Mouse (Mus musculus) CH12F3 (cell line): Measurements from ENCODE around the gene Xdh.
"Not testable (repeated sequence)": the region's sequence is repeated elsewhere in the genome, so short reads cannot be mapped to it uniquely, and the experiment has no call there.

Experiments
- in situ Hi-C: fragments of 300-500 bp; cut with MboI; formaldehyde crosslinking; loops from 2 replicates; pipeline ENCODE4 v1.14.3; 2020; ENCODE audit warnings: low sequenced_read_pairs

Gene Xdh

DNA sequence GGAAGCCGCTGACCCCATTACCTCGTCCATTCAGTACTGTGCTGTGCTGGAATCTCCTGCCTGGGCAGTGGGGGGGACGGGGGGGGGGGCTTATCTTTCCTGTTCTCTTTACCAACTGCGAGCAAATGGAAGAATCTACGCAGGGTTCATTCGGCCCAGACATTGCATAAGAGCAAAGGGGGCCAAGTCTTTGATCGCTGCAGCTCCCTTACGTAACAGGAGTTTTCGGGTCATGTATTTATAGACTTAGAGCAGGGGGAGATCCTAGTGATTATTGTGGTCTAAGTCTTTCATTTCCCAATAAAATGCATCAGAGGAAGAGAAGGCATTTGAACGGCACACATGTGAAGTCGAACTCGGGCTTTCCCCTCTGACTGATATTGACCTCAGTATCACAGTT, 66.7 kb downstream of the Xdh start:
- in situ Hi-C loops = loop anchor here (5.0 to 25.0 kb wide), 3 partner anchors 129 to 1021 kb away; no protein-coding TSS in a partner anchor

DNA sequence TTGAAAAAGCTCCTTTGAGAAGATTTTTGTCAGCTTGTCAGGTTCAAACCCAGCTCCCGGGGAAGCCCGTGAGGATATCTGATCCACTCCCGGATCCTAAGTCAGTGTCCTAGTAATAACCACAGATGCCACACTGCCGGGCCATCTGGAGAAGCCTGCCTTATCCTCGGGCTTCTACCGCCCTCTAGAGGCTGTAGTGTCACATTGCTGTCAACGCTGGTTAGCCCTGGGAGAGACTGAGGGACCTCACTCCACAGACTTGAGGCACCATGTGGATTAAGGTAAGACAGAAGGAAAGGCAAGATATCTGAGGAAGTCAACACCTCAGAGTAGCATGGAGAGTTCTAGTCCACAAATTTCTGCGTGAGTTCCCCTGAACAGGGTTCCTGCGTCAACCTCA, 67.8 kb downstream of the Xdh start:
- in situ Hi-C loops = loop anchor here (5.0 to 25.0 kb wide), 3 partner anchors 127 to 1020 kb away; no protein-coding TSS in a partner anchor

DNA sequence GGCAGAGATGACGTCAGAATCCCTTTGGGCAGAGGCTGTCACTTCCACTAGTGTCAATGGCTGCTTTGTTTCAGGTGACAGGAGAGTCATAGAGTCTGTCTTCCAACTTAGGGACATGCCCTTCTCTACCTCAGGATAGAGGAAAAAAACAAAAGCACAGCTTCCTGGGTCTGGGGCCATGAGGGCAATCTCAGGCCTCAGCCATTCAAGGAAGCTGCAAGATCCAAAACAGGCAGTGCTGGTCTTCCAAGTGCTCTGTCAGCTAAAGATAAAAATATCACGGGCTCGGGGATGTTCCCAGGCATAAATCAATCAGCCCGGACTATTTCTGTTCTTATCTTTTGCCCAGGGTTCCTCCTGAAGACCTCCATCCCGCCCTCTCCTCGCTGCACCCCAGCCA, 68.7 kb downstream of the Xdh start:
- in situ Hi-C loops = loop anchor here (5.0 to 25.0 kb wide), 3 partner anchors 126 to 1019 kb away; no protein-coding TSS in a partner anchor

DNA sequence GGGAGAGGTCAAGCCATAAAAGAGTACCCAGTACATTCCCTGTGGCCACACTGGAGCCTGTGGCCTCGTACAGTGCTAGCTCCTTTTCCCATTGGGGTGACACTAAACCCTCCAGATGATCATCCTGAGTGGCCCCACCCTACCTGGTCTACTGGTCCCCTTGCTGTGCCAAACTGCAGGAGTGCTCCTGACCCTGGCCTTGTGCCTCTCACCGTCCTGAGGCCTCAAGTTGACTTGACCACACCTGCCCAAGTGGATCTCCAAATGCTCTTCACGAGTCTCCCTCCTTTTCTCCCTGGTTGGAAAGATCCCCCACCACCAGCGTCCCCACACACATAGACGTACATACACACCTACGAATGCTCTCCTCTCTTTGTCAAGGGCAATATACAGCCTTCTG, 69.7 kb downstream of the Xdh start:
- in situ Hi-C loops = loop anchor here (5.0 to 25.0 kb wide), 3 partner anchors 125 to 1018 kb away; no protein-coding TSS in a partner anchor

DNA sequence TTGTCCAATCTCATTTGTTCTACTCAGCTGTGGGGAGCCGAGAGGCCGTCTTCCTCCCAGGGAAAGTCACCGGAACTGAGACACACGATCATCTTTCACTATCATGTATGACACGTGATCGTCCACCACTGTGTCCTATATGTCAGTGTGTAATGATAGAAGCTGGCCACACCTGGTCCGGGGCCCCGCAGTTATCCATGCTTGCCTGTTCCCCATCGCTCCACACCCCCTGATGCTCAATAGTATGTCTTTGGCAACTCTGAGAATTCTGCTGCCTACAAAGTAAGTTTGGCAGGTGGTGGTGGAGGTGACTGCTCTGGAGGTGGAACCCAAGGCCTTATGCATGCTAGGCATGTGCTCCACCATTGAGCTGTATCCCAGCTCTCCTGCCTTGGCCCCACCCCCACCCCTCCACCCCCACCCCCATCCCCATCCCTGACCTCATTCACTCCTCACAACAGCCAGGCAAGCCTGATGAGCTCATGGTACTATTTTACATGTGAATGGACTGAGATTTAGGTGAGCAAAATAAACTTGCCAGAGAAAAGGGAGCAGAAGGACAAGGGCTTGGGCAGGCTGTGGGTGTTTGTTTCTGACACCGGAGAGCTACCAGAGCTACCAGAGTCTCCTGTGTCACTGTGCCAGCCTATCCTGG, 70.6 kb downstream of the Xdh start:
- in situ Hi-C loops = loop anchor here (25.0 kb wide), 1 partner anchor 1017 kb away; no protein-coding TSS in a partner anchor

DNA sequence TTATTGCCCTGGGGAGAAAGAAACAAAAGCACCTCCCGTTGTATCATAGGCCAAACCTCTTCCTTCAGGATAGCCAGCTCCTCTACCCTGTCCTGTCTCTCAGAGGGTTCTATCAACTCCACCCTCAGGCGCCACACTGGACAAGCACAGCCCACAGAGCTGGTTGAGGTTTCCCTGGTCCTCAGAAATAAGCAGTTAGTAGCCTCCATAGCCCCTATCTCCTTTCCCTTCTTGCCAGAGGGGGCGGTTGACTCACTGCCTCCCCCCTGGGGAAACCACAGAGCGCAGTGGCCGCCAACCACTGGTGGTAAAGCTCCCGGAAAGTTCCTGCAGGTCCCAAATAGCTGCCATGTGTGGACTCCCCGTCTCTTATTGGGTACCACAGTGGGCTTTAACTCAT, 74.3 kb downstream of the Xdh start:
- in situ Hi-C loops = loop anchor here (25.0 kb wide), 1 partner anchor 1013 kb away; no protein-coding TSS in a partner anchor

DNA sequence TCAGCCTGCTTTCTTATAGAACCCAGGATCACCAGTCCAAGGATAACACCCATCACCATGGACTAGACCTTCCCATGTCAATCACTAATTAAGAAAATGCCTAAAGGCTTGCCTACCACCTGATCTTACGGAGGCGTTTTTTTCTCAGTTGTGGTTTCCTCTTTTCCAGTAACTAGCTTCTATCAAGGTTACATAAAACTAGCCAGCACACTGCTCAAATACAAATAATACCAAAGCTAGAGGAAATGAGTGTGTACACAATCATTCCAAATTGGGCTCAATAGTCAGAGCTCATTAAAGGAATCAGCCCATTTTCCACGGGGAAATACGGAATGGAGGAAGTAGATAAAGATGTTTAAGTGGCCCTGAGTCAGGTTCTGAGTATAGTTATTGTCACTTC, 74.7 kb downstream of the Xdh start:
- in situ Hi-C loops = loop anchor here (25.0 kb wide), 1 partner anchor 1013 kb away; no protein-coding TSS in a partner anchor

DNA sequence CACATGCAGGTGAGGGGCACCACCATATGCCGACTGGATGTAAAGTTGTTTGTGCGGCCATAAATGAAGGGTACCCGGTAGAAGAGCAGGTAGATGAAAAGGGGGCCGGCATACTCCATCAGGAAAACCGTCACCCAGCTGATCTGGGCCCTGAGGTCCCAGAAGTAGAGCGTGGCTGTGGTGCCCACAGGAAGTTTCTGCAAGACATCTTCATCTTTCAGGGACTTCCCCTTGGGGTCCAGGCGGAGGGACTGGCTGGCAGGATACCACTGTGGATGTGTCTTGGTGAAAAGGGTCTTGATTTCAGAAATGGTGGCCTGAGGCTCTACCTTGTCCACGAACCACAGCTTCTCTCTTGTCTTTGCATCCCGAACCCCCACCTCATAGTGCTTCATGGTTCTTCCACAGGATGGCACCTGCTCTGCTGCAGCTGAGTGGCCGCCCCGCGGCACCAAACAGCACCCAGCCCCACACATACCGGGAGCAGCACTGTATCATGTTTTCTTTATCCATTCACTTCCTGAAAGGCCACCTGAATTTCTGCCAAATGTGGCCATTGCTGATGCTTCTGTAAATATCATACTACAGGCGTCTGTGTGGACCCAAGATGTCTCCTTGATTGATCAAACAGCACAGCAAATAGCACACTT, 78.9 kb downstream of the Xdh start:
- in situ Hi-C loops = no loop called here

DNA sequence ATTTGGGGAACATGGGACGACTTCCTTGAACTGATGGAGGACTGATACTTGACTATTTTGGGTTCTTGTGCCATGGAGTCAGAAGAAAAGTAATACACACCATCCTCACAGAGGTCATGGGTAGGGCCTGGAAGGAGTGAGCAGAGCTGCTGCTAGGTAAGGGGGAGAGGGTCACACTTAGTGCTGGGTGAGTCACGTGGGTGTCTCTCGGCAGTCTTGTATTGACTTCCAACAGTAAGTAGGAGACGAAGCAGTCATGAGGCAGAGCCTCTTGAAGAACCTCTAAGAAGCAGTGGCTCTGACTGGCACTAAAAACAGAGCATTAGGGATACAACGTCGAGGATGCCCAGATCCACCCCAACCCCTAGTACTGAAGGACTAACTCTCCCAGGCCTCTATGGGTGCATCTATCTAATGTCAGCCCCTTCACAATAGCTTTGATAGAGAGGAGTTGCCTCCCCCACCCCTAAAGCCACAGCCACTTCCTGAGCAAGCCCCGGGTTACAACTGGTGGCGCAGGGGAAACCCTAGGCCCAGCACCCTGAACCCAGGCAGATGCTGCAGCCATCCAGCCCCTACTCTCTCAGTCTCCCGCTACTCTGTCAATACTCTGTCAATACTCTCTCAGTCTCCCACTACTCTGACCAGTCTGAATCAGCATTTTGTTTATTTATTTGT, 80.8 kb downstream of the Xdh start:
- in situ Hi-C loops = no loop called here

DNA sequence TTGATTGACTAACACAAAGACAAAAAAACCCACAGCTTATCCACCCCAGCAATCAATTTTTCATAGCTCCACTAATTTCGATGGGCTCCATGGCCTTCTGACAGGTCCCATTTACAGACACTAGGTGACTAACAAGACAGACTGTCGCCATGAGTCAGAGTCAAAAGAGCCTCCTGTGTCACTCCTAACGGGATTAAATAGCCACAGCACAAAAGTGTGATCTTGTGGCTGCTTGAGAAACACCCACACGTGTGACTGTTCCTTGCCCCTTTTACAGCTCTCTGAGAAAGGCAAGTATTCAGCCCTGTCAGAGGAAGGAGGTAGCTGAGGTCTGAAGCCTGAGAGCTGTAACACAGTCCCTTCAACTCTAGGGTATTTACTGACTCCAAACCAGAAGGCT, 96.3 kb downstream of the Xdh start:
- in situ Hi-C loops = no loop called here

DNA sequence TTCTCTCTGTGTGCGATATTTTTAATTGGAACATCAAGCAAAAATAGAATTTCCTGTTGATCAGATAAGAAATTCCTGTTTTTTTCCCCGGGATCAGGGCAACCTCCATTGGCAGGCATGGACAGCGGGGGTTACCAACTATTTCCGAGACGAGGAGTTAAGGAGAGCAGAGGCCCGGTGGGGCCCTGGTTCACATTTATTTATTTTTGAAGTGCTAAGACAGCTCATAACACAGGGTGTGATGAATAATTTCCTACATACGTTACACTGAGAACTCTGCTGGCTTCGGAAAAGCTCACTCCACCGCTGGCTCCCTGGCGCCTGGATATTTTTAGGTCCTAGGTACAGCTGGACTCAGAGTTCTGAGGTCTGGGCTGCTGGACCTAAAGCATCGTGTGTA, 97.0 kb downstream of the Xdh start:
- in situ Hi-C loops = no loop called here

DNA sequence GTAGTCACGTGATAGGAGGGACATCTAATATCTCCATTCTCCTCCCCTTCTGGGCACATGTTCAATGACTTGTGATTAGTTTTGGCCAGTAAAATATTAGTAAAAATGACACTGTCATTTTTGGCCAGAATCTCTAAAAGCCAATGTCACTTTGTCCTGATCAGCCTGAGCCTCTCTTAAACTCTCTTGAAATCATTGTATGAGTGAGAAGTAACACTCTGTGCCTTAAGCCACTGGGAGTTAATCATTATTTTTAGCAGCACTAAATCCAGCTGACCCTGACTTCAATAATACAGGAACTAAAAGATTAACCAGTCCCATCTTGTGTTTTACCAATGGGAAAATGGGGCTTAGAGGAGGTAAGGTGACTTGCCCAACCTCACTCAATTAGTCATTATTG, 102.6 kb downstream of the Xdh start:
- in situ Hi-C loops = no loop called here

DNA sequence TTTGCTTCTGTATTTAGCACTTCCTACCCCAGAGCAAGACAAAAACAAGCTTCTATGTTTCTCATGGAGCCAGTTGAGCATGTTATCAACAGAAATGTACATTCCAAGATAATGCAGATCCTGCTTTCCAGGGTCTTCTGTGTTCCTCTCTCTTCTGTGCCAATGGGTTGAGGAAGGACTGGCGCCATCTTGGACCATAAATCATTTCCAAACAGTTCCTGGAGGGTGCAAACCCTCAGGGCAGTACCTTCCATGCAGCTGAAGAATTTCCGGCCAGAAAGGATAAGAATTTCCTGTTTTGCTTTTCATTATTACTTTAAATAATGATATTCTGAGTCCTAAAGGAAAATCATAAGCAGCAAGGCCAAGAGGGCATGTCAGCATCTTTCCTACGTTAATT, 104.4 kb downstream of the Xdh start:
- in situ Hi-C loops = no loop called here

DNA sequence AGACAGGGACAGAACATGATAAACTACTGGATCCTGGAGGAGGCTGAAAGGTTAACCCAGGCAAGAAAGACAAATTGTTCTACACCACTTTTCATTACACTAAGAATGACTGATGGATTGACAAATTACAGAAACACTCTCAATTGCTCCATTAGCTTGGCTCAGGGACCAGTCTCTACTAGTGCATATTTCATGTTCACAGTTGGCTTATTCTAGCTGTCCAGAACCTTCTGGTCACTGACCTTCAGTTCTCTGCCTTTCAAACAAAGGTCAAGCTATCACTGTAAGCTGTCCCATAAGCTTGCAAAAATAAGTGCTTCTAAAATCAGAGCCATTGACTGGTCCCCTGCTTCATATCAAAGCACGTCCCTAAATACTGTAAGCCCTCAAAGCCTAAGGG, 107.0 kb downstream of the Xdh start:
- in situ Hi-C loops = no loop called here

DNA sequence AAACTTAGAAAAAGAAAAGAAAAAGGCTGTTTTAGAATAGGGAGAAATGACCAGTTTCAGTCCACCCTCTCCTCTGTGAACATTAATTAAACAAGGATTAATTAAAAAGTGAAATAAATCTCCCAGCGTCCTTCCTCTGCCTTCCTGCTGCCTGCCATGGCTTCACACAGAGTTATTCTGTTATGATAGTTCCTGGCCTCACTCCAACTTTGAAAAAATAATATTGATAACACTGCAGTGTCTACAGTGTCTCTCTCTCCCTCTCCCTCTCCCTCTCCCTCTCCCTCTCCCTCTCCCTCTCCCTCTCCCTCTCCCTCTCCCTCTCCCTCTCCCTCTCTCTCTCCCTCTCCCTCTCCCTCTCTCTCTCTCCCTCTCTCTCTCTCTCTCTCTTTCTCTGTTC, 110.1 kb downstream of the Xdh start:
- in situ Hi-C loops = not testable (repeated sequence)

DNA sequence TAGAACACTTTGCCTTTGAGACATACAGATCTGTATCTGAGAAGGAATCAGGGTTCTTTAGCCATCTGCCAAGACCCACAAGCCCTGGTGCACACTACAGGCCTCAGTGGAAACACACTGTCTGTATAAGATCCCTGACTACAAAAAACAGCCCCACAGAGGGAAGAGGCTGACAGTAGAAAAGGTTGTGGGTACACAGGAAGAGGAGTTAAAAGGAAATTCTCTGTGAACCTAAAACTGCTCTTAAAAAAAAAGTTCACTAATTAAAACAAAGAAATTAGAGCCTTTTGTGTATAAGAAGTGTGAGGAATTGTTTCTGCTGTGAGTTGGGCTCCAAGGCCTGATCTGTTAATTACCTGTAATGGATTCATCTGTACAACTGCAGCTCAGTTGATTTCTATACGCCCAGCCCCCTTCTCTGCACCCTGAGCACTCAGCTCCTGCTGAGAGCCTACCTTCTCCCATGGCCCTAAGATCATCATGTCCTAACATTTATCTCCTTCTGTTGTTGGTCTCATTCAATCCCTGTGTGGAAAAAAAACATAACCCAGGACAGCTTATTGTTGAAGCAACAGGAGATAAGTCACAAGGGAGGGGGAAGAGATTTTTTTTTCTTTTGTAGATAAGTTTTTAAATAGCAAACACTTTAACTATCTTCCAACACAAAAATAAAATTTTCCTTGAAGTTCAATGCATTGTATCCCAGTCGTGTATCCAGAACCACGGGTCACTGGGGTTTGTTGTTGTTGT, 110.7 kb downstream of the Xdh start:
- in situ Hi-C loops = no loop called here

DNA sequence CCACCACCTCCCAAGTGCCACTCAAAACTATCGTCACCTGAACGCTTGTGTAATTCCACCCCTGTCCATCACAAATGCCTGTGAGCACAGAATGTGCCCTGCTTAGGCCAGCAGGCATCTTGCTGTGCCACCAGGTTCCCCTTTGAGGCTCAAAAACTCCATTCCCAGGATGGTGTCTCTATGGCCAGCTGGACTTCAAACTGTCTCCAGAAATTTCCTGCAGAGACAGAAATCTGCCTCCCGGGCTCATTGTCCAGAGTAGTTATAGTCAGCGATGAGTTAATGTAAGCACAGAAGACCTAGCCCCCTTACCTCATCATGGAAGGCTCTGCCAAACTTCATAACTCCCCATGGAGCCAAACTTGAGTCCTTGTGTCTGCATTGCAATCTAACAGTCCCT, 112.8 kb downstream of the Xdh start:
- in situ Hi-C loops = no loop called here

DNA sequence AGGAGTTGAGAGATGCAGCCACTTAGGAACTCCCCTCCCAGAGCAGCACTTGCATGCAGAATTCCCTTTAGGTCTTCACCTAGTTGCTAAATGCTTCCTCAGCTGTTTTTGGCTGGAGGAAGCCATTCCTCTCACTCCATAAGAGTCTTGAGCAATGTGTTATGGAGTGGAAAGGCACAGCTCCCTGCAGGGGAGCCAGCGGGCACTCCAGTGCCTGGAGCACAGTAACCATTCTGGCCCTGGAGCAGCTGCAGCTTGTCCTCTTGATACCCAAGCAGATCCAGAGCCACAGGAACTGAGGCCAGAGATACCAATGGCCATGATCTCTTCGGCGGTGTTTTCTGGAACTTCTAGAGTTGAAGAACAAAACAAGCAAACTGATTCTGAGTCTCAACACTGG, 113.4 kb downstream of the Xdh start:
- in situ Hi-C loops = no loop called here
